Mouse (Mus musculus): ENCODE measurements around the gene Epha5. TPM values are rescaled to one million over a fixed set of nuclear protein-coding genes. Genes with fewer than 3 reads are reported as not detected.

Gene Epha5
- polyA plus RNA-seq, 1 experiment from 2014 or later: 55.7 TPM

GRCm38 (mm10) chr5:84276996-84277395 lies 140.2 kb downstream of the Epha5 start:
- no peak for ATAC-seq (ENCODE audit: low FRiP score, low TSS enrichment)
- WGBS: 96% methylated on average over 1 of the region's 1 CpGs

GRCm38 (mm10) chr5:84265407-84265806 lies 151.8 kb downstream of the Epha5 start:
- 77% methylated on average over 4 of the region's 4 CpGs for WGBS
- no peak overlapping the region for H3K4me3 ChIP-seq (replicated peaks; ENCODE audit: low read depth, low read length)
- ATAC-seq (ENCODE audit: low FRiP score, low TSS enrichment): no peak

More at GRCm38 (mm10) chr5:84276996-84277395, 140.2 kb downstream of the Epha5 start:
- H3K27ac ChIP-seq (replicated peaks; ENCODE audit: low read depth, low read length): no peak overlapping the region
- H3K4me3 ChIP-seq (replicated peaks; ENCODE audit: low read depth, low read length): no peak overlapping the region
- no peaks in the 10 kb centered on the region for H3K36me3 ChIP-seq (ENCODE audit: control insufficient read depth, insufficient read depth, low read length)
- no peak overlapping the region for H3K4me2 ChIP-seq (ENCODE audit: low read length)
- peaks cover 4% of the 10 kb centered on the region; the same call in 1 of the 2 replicates for H3K27me3 ChIP-seq (ENCODE audit: control insufficient read depth, insufficient read depth, low read length)
- no peak for DNase-seq
- H3K4me1 ChIP-seq (ENCODE audit: control insufficient read depth, insufficient read depth, low read length): peaks cover 7% of the 10 kb centered on the region; the same call in 1 of the 2 replicates
- H3K9me3 ChIP-seq (ENCODE audit: control insufficient read depth, low read length): no peaks in the 10 kb centered on the region
- H3K9ac ChIP-seq (replicated peaks; ENCODE audit: low read length): no peak overlapping the region

GRCm38 (mm10) chr5:84263999-84264398 lies 153.2 kb downstream of the Epha5 start:
- no peak overlapping the region for H3K27ac ChIP-seq (replicated peaks; ENCODE audit: low read depth, low read length)
- 45% methylated on average over 6 of the region's 6 CpGs for WGBS
- ATAC-seq (ENCODE audit: low FRiP score, low TSS enrichment) (no peak), DNase-seq (no peak)
- no peak overlapping the region for H3K4me3 ChIP-seq (replicated peaks; ENCODE audit: low read depth, low read length)
- H3K36me3 ChIP-seq (ENCODE audit: control insufficient read depth, insufficient read depth, low read length): no peaks in the 10 kb centered on the region
- H3K27me3 ChIP-seq (ENCODE audit: control insufficient read depth, insufficient read depth, low read length): no peaks in the 10 kb centered on the region
- no peak overlapping the region for H3K9ac ChIP-seq (replicated peaks; ENCODE audit: low read length)
- H3K4me2 ChIP-seq (ENCODE audit: low read length): no peak overlapping the region
- no peaks in the 10 kb centered on the region for H3K9me3 ChIP-seq (ENCODE audit: control insufficient read depth, low read length)
- no peaks in the 10 kb centered on the region for H3K4me1 ChIP-seq (ENCODE audit: control insufficient read depth, insufficient read depth, low read length)

More at GRCm38 (mm10) chr5:84265407-84265806, 151.8 kb downstream of the Epha5 start:
- DNase-seq: no peak
- H3K4me2 ChIP-seq (ENCODE audit: low read length): no peak overlapping the region
- no peaks in the 10 kb centered on the region for H3K9me3 ChIP-seq (ENCODE audit: control insufficient read depth, low read length)
- H3K36me3 ChIP-seq (ENCODE audit: control insufficient read depth, insufficient read depth, low read length): no peaks in the 10 kb centered on the region
- H3K27me3 ChIP-seq (ENCODE audit: control insufficient read depth, insufficient read depth, low read length): no peaks in the 10 kb centered on the region
- no peaks in the 10 kb centered on the region for H3K4me1 ChIP-seq (ENCODE audit: control insufficient read depth, insufficient read depth, low read length)
- H3K27ac ChIP-seq (replicated peaks; ENCODE audit: low read depth, low read length): no peak overlapping the region
- no peak overlapping the region for H3K9ac ChIP-seq (replicated peaks; ENCODE audit: low read length)

DNA sequence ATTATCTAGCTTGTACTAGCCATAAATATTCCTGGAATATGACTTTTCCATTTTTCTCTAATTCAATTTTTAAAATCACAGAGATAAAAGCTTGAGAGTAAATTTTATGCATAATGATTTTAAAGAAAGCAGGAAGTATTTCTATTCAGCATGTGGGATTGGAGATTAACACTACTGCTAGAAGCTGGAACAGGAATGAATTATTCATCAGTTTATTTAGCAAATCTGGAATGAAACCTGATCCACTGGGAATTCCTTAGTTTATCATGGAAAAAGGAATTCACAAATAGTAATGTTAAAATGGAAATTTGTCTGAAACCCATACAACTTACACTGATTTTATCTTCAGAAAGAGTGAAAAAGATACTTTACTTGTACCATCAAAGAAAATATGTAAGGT lies 187.2 kb downstream of the Epha5 start:
- no peaks in the 10 kb centered on the region for H3K4me1 ChIP-seq (ENCODE audit: control insufficient read depth, insufficient read depth, low read length)
- no peak overlapping the region for H3K9ac ChIP-seq (replicated peaks; ENCODE audit: low read length)
- no peak overlapping the region for H3K27ac ChIP-seq (replicated peaks; ENCODE audit: low read depth, low read length)
- no peaks in the 10 kb centered on the region for H3K27me3 ChIP-seq (ENCODE audit: control insufficient read depth, insufficient read depth, low read length)
- no peaks in the 10 kb centered on the region for H3K9me3 ChIP-seq (ENCODE audit: control insufficient read depth, low read length)
- no peak overlapping the region for H3K4me2 ChIP-seq (ENCODE audit: low read length)
- ATAC-seq (ENCODE audit: low FRiP score, low TSS enrichment) (no peak), DNase-seq (peak; percentile 57)
- no peak overlapping the region for H3K4me3 ChIP-seq (replicated peaks; ENCODE audit: low read depth, low read length)
- H3K36me3 ChIP-seq (ENCODE audit: control insufficient read depth, insufficient read depth, low read length): no peaks in the 10 kb centered on the region

DNA sequence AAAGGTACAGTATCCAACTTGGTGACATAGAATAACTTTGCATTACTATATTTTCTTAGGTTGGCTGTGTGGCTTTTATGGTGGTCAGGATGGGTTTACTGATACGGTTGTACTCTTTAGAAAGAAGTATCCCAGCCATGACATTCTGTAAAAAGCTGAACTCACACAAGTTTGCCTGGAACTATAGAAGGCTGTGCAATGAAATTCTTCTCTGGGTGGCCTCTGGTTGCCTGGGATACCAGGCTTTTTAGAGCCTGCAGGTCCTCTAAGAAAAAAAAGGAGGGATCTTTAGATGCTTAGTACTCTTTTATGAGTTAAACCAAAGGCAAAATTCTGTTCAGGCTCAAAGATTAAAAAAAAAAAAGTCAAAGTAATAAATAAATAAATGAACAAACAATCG lies 208.6 kb downstream of the Epha5 start:
- Histone ChIP-seq H3K4me2 (ENCODE audit: low read length) (no peak overlapping the region), H3K9me3 (ENCODE audit: control insufficient read depth, low read length) (no peaks in the 10 kb centered on the region), H3K4me3 (replicated peaks; ENCODE audit: low read depth, low read length) (no peak overlapping the region), H3K9ac (replicated peaks; ENCODE audit: low read length) (no peak overlapping the region), H3K4me1 (ENCODE audit: control insufficient read depth, insufficient read depth, low read length) (no peaks in the 10 kb centered on the region), H3K27ac (replicated peaks; ENCODE audit: low read depth, low read length) (no peak overlapping the region), H3K27me3 (ENCODE audit: control insufficient read depth, insufficient read depth, low read length) (no peaks in the 10 kb centered on the region), H3K36me3 (ENCODE audit: control insufficient read depth, insufficient read depth, low read length) (no peaks in the 10 kb centered on the region)
- 3% methylated on average over 2 of the region's 2 CpGs for WGBS
- ATAC-seq (ENCODE audit: low FRiP score, low TSS enrichment) (no peak), DNase-seq (peak; percentile 45)

- no peak for ATAC-seq (ENCODE audit: low FRiP score, low TSS enrichment)
- no peak overlapping the region for H3K9ac ChIP-seq (replicated peaks; ENCODE audit: low read length)
- H3K9me3 ChIP-seq (ENCODE audit: control insufficient read depth, low read length): no peaks in the 10 kb centered on the region
- no peaks in the 10 kb centered on the region for H3K27me3 ChIP-seq (ENCODE audit: control insufficient read depth, insufficient read depth, low read length)
- no peak for DNase-seq
- H3K27ac ChIP-seq (replicated peaks; ENCODE audit: low read depth, low read length): no peak overlapping the region
- WGBS: 81% methylated on average over 3 of the region's 3 CpGs
- no peak overlapping the region for H3K4me3 ChIP-seq (replicated peaks; ENCODE audit: low read depth, low read length)
- H3K4me1 ChIP-seq (ENCODE audit: control insufficient read depth, insufficient read depth, low read length): no peaks in the 10 kb centered on the region
- H3K4me2 ChIP-seq (ENCODE audit: low read length): no peak overlapping the region
- H3K36me3 ChIP-seq (ENCODE audit: control insufficient read depth, insufficient read depth, low read length): no peaks in the 10 kb centered on the region
These were observed 223.8 kb downstream of the Epha5 start for GRCm38 (mm10) chr5:84193348-84193747.

GRCm38 (mm10) chr5:84184189-84184588 lies 233.0 kb downstream of the Epha5 start:
- Histone ChIP-seq H3K9me3 (ENCODE audit: control insufficient read depth, low read length) (no peaks in the 10 kb centered on the region), H3K36me3 (ENCODE audit: control insufficient read depth, insufficient read depth, low read length) (no peaks in the 10 kb centered on the region), H3K4me2 (ENCODE audit: low read length) (no peak overlapping the region), H3K4me3 (replicated peaks; ENCODE audit: low read depth, low read length) (no peak overlapping the region), H3K27me3 (ENCODE audit: control insufficient read depth, insufficient read depth, low read length) (no peaks in the 10 kb centered on the region), H3K27ac (replicated peaks; ENCODE audit: low read depth, low read length) (no peak overlapping the region), H3K4me1 (ENCODE audit: control insufficient read depth, insufficient read depth, low read length) (no peaks in the 10 kb centered on the region), H3K9ac (replicated peaks; ENCODE audit: low read length) (no peak overlapping the region)
- DNase-seq (peak; percentile 9), ATAC-seq (ENCODE audit: low FRiP score, low TSS enrichment) (no peak)
- 83% methylated on average over 8 of the region's 8 CpGs for WGBS

DNA sequence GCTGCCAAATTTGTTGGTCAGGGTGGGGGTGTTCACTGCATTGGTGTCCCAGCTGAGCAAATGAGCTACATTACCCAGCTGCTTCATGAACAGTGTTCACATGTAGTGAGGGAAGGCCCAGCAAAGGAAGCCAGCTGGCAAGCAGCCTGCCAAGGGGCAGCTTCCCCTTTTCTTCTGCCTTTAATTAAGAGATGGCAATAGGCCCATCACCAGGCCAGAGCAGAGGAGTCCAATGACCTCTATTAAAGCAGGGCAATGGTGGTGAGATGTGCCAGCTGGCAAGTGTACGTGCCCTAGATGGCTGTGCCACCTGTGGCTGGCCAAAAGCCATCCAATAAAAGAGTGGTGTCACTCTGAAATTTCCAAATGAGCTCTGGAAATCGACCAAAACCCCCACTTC lies 264.1 kb downstream of the Epha5 start:
- H3K9me3 ChIP-seq (ENCODE audit: control insufficient read depth, low read length): no peaks in the 10 kb centered on the region
- no peaks in the 10 kb centered on the region for H3K36me3 ChIP-seq (ENCODE audit: control insufficient read depth, insufficient read depth, low read length)
- H3K27me3 ChIP-seq (ENCODE audit: control insufficient read depth, insufficient read depth, low read length): no peaks in the 10 kb centered on the region
- WGBS: 55% methylated on average over 2 of the region's 2 CpGs
- H3K9ac ChIP-seq (replicated peaks; ENCODE audit: low read length): no peak overlapping the region
- H3K4me3 ChIP-seq (replicated peaks; ENCODE audit: low read depth, low read length): no peak overlapping the region
- H3K4me2 ChIP-seq (ENCODE audit: low read length): no peak overlapping the region
- H3K27ac ChIP-seq (replicated peaks; ENCODE audit: low read depth, low read length): no peak overlapping the region
- peak; percentile 78 for ATAC-seq (ENCODE audit: low FRiP score, low TSS enrichment)
- no peaks in the 10 kb centered on the region for H3K4me1 ChIP-seq (ENCODE audit: control insufficient read depth, insufficient read depth, low read length)
- DNase-seq: peak; percentile 63

DNA sequence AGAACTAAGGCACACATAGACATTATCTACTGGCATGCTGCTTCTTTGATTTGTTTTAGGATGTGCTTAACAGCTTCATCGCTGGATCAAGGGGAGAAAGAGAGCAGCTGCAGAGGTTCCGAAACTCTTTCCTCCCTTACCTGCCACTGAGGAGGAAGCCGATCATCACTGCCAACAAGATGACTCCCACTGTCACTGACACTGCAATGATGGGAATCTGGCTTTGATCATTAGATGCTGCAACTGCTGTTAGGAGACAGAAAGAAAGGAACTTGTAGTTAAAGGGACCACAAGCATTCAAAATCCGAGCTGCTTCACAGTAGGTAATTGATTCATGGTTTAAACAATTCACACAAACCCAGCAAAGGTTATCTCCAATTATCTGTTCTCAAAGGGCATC lies 275.0 kb downstream of the Epha5 start:
- Histone ChIP-seq H3K4me1 (ENCODE audit: control insufficient read depth, insufficient read depth, low read length) (no peaks in the 10 kb centered on the region), H3K27me3 (ENCODE audit: control insufficient read depth, insufficient read depth, low read length) (no peaks in the 10 kb centered on the region), H3K4me3 (replicated peaks; ENCODE audit: low read depth, low read length) (no peak overlapping the region), H3K9me3 (ENCODE audit: control insufficient read depth, low read length) (no peaks in the 10 kb centered on the region), H3K4me2 (ENCODE audit: low read length) (no peak overlapping the region), H3K36me3 (ENCODE audit: control insufficient read depth, insufficient read depth, low read length) (no peaks in the 10 kb centered on the region), H3K9ac (replicated peaks; ENCODE audit: low read length) (no peak overlapping the region), H3K27ac (replicated peaks; ENCODE audit: low read depth, low read length) (no peak overlapping the region)
- ATAC-seq (ENCODE audit: low FRiP score, low TSS enrichment): no peak
- peak; percentile 4 for DNase-seq
- 35% methylated on average over 4 of the region's 4 CpGs for WGBS

Measured in midbrain, embryonic 14.5 days (tissue).